Mouse (Mus musculus) neural tube, embryonic 13.5 days (tissue): ENCODE data around the gene Aacs. TPM values are rescaled to one million over a fixed set of nuclear protein-coding genes. Genes with fewer than 3 reads are reported as not detected.
A peak's percentile ranks its signal among the peaks of the same experiment; 100 is the strongest.
"Not testable (repeated sequence)": the region's sequence is repeated elsewhere in the genome, so short reads cannot be mapped to it uniquely, and the experiment has no call there.

Experiments
- ATAC-seq: fragments of 200-750 bp; cut with Nextera tagmentation; 2 replicates; pipeline ENCODE4 v1.8.0; 2017; ENCODE audit warnings: low read depth, mild to moderate bottlenecking, moderate TSS enrichment, moderate library complexity
- H3K27ac ChIP-seq: fragments of 300-500 bp; sonication (generic); replicated peaks from 2 replicates; pipeline ENCODE4 v1.5.1; 2015; ENCODE audit warnings: moderate library complexity, mild to moderate bottlenecking, inconsistent platforms
- H3K27me3 ChIP-seq: fragments of 300-500 bp; sonication (generic); 2 replicates; pipeline ENCODE4 v1.6.1; 2015; ENCODE audit warnings: mild to moderate bottlenecking, inconsistent platforms
- H3K36me3 ChIP-seq: fragments of 300-500 bp; sonication (generic); 2 replicates; pipeline ENCODE4 v1.6.1; 2015; ENCODE audit warnings: mild to moderate bottlenecking, inconsistent platforms
- H3K4me1 ChIP-seq: fragments of 300-500 bp; sonication (generic); replicated peaks from 2 replicates; pipeline ENCODE4 v1.6.1; 2015; ENCODE audit warnings: inconsistent platforms
- H3K4me2 ChIP-seq: fragments of 300-500 bp; sonication (generic); 2 replicates; pipeline ENCODE4 v1.6.1; 2015; ENCODE audit warnings: inconsistent platforms, mild to moderate bottlenecking, moderate library complexity
- H3K4me3 ChIP-seq: fragments of 300-500 bp; sonication (generic); 2 replicates; pipeline ENCODE4 v1.5.1; 2015; ENCODE audit warnings: mild to moderate bottlenecking, inconsistent platforms
- H3K9ac ChIP-seq: fragments of 300-500 bp; sonication (generic); 2 replicates; pipeline ENCODE4 v1.6.1; 2015; ENCODE audit warnings: moderate library complexity, mild to moderate bottlenecking, inconsistent platforms
- H3K9me3 ChIP-seq: fragments of 300-500 bp; sonication (generic); 2 replicates; pipeline ENCODE4 v1.6.1; 2016; ENCODE audit warnings: inconsistent platforms
- WGBS: fragments of 180-500 bp; shearing (Covaris S2); methylation state at CpG from one replicate; pipeline ENCODE4 v1.1.7; 2015; 5-methylcytosine and 5-hydroxymethylcytosine counted together
- polyA plus RNA-seq: library from polyadenylated mRNA; unstranded; fragments of >200 nt; fragmentation: Nextera tagmentation; extraction: Ambion mirVana; gene quantifications from 2 replicates; pipeline ENCODE4 v1.2.1, GENCODE M21; 2015

The Aacs gene
- 65.5 and 69.2 TPM in 2 replicates for polyA plus RNA-seq

GRCm38 (mm10) chr5:125475601-125476285 is at the start of gene Aacs:
Gene Aacs, plus strand, starts transcription at chr5:125475814.
- Histone ChIP-seq H3K9ac (peak within 1 kb of the TSS; percentile 84), H3K27ac (peak within 1 kb of the TSS; percentile 84), H3K27me3 (no peaks in the 10 kb centered on the region), H3K4me3 (peak within 1 kb of the TSS; percentile 82), H3K9me3 (no peaks in the 10 kb centered on the region), H3K4me1 (peaks cover 44% of the 10 kb centered on the region), H3K36me3 (0 out of 2 replicates have a peak, but pooled peaks cover 8% of the 10 kb centered on the region), H3K4me2 (peak within 1 kb of the TSS; percentile 90)
- ATAC-seq = peak; percentile 92
- under 1% methylated on average over 60 of the region's 60 CpGs for WGBS

DNA sequence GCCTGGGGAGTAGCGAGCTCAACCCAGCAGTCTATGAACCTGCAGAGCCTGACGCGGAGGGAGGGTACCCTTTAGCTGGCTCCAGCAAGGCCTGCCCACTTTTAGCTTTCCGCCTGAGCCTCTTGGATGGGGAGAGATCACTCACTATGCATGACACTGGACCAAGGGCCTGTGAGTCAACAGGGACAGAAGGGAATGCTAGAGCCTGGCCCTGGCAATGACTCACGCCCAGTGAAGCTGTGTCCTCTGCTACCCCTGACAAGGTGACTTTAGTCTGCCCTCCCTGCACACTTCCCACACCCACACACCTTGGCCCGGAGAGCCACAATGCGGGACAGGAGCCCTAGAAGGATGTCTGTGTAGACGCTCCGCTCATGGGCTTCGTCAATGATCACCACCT is 49.3 kb upstream of the Aacs start:
- H3K4me1 ChIP-seq = no peaks in the 10 kb centered on the region
- peaks cover 100% of the 10 kb centered on the region for H3K36me3 ChIP-seq
- no peak overlapping the region for H3K27ac ChIP-seq
- 96% methylated on average over 10 of the region's 10 CpGs for WGBS
- no peak overlapping the region for H3K9ac ChIP-seq
- H3K4me2 ChIP-seq = no peak overlapping the region
- no peaks in the 10 kb centered on the region for H3K9me3 ChIP-seq
- H3K4me3 ChIP-seq = no peak overlapping the region
- no peak for ATAC-seq
- no peaks in the 10 kb centered on the region for H3K27me3 ChIP-seq

- 88% methylated on average over 2 of the region's 2 CpGs for WGBS
- H3K4me3 ChIP-seq, H3K9me3 ChIP-seq, H3K27ac ChIP-seq, H3K27me3 ChIP-seq, ATAC-seq, H3K9ac ChIP-seq: not testable (repeated sequence)
- Histone ChIP-seq H3K4me2 (peak overlapping the region; percentile 87), H3K4me1 (peaks cover 12% of the 10 kb centered on the region), H3K36me3 (peaks cover 44% of the 10 kb centered on the region)
Observed at GRCm38 (mm10) chr5:125432324-125432723, 43.3 kb upstream of the Aacs start.

GRCm38 (mm10) chr5:125433793-125434337 is 41.7 kb upstream of the Aacs start, which contains the start of gene Dhx37:
Gene Dhx37, minus strand, starts transcription at chr5:125434121.
- H3K27ac ChIP-seq = peak within 1 kb of the TSS; percentile 70

DNA sequence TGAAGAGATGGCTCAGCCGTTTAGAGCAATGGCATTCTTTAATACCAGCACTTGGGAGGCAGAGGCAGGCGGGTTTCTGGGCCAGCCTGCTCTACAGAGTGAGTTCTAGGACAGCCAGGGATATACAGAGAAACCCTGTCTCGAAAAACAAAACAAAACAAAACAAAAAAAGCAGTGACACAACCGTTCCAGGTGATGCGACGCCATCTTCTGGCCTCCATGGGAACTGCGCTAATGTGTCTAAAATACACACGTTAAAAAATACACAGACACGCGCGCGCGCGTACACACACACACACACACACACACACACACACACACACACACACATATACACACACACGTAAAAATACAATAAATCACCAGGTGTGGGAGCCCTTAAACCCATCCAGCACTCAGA is 41.3 kb upstream of the Aacs start:
- peak overlapping the region; percentile 87 for H3K4me2 ChIP-seq
- not testable (repeated sequence) for H3K27ac ChIP-seq, H3K9me3 ChIP-seq, H3K9ac ChIP-seq, H3K27me3 ChIP-seq, ATAC-seq
- H3K4me3 ChIP-seq = peak overlapping the region; percentile 84
- WGBS = 53% methylated on average over 15 of the region's 15 CpGs
- H3K4me1 ChIP-seq = peaks cover 12% of the 10 kb centered on the region
- peaks cover 24% of the 10 kb centered on the region for H3K36me3 ChIP-seq

More at GRCm38 (mm10) chr5:125433793-125434337, 41.7 kb upstream of the Aacs start, which contains the start of gene Dhx37:
- WGBS = under 1% methylated on average over 46 of the region's 46 CpGs
- H3K4me2 ChIP-seq = peak within 1 kb of the TSS; percentile 87
- peaks cover 29% of the 10 kb centered on the region for H3K36me3 ChIP-seq
- H3K9ac ChIP-seq = peak within 1 kb of the TSS; percentile 89
- peaks cover 12% of the 10 kb centered on the region for H3K4me1 ChIP-seq
- H3K4me3 ChIP-seq = peak within 1 kb of the TSS; percentile 84
- no peaks in the 10 kb centered on the region for H3K27me3 ChIP-seq
- ATAC-seq = peak; percentile 96
- H3K9me3 ChIP-seq = no peaks in the 10 kb centered on the region; the same call in 1 of the 2 replicates

DNA sequence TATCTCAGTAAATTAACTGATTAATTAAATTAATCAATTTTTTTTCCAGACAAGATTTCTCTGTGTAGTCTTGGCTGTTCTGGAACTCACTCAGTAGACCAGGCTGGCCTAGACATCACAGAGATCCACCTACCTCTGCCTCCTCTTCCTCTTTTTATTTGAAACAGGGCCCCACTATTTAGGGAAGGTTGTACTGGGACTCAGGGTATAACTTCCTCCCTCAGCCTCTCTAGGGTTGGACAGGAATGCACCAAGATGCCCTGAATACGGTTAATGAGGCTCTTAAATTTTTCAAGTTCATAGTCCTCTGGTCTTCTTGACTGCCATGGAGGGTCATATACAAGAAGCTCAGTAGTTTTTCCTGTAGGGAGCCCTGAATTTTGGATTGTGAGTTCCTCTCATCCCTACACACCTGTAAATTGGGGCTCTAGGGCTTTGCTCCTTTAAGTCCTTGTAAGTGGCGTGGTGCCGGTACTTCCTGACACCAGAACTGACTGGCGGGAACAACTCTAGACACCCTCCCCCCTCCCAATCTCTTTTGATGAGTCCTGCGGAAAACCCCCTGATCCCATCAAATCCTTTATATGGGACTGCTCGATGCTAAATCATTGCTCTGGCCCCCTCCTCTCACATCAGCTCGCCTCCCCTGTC is 34.9 kb upstream of the Aacs start:
- Histone ChIP-seq H3K4me3 (peak overlapping the region; percentile 91), H3K9ac (peak overlapping the region; percentile 91), H3K4me2 (peak overlapping the region; percentile 80), H3K4me1 (peaks cover 20% of the 10 kb centered on the region), H3K9me3 (no peaks in the 10 kb centered on the region), H3K27me3 (no peaks in the 10 kb centered on the region), H3K36me3 (no peaks in the 10 kb centered on the region), H3K27ac (peak overlapping the region; percentile 86; the same call in 1 of the 2 replicates)
- ATAC-seq = peak; percentile 6
- WGBS = 4% methylated on average over 7 of the region's 7 CpGs

DNA sequence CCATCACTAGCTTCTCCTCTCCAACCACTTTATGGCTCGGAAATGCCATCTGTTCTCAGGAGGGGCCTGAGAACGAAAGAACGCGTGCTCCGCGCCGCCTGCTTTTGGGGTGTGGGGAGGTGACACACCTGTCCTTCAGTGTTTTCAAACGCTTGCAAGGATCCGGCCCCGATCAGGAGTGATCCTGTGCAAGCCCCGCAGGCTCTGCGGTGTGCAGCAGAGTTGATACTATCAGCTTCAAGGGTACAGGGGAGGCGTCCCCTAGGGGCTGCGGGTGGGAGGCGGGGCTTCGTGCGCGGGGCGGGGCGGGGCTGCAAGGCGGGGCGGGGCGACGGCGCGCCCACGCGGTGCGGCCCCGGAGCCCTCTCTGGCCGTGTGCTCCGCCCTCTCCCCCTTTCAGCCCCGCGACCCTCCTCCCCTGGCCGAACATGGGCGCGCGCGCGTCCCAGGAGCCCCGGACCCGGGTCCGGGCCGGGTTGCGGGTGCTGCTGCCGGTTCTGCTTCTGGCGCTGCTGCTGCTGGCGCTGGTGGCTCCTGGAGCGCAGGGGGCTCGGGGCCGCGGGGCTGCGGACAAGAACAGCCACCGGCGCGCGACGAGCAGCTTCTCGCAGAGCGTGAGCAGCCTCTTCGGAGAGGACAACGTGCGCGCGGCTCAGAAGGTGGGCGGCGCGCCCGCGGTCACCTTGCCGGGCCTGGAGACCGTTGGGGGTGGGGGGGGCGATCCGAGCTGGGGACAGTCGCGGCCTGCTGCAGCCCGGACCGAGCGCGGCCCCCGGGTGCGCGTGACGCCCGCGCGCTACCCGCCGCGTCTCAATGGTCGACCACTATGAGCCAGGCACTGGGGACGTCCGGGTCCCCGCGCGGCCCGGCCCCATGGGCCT is 34.1 kb upstream of the Aacs start, which contains the start of gene Bri3bp:
Gene Bri3bp (plus strand): TSS at position 335 of the 881 bp plus-strand sequence.
- Histone ChIP-seq H3K36me3 (no peaks in the 10 kb centered on the region), H3K4me3 (peak within 1 kb of the TSS; percentile 91), H3K27me3 (no peaks in the 10 kb centered on the region), H3K4me1 (peaks cover 26% of the 10 kb centered on the region), H3K9me3 (no peaks in the 10 kb centered on the region), H3K4me2 (peak within 1 kb of the TSS; percentile 80), H3K27ac (peak within 1 kb of the TSS; percentile 86), H3K9ac (peak within 1 kb of the TSS; percentile 91)
- WGBS = under 1% methylated on average over 86 of the region's 97 CpGs
- ATAC-seq = peak; percentile 93

DNA sequence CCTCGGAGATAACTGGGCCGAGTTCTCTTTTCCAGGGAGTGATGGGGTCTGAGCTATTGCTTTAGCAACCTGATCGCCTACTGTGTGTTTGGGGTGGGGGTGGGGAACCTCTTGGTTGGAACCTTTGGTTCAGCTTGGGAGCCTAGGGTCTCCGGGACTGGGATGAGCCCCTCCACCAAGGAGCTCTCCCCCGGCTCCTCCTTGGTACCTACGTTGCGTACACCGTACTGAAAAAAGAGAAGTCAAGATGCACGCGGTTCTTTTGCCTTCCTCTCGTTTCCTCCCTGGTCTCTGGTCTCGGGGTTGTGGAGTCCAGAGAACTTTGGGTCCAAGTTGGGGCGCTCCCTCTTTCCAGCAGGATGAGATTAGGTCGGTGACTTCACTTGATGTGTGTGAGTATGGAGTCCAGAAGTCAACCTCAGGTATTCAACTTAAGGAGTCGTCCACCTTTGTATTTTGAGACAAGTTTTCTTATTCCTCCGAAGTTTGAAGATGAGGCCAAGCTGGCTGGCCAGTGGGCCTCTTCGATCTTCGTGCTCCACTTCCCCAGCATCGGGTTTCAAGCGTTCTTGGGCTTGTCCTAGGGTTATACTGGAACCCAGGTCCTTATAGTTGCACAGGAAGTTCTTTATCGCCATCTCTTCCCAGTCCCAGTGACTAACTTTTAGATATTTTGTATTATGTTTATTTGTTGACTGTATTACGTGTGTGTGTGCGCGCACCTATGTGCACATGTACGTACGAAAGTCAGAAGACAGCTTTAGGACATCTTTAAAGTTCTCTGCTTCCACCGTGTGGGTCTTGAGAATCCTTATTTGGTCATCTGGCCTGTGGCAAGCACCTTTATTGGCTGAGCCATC is 33.2 kb upstream of the Aacs start:
- H3K27ac ChIP-seq = peak overlapping the region; percentile 86
- H3K27me3 ChIP-seq = no peaks in the 10 kb centered on the region
- peak overlapping the region; percentile 91 for H3K9ac ChIP-seq
- WGBS = 23% methylated on average over 27 of the region's 27 CpGs
- no peak; the same call in 1 of the 2 replicates for ATAC-seq
- H3K4me3 ChIP-seq = peak overlapping the region; percentile 91
- no peaks in the 10 kb centered on the region for H3K36me3 ChIP-seq
- peak overlapping the region; percentile 80 for H3K4me2 ChIP-seq
- peaks cover 26% of the 10 kb centered on the region for H3K4me1 ChIP-seq
- no peaks in the 10 kb centered on the region for H3K9me3 ChIP-seq

DNA sequence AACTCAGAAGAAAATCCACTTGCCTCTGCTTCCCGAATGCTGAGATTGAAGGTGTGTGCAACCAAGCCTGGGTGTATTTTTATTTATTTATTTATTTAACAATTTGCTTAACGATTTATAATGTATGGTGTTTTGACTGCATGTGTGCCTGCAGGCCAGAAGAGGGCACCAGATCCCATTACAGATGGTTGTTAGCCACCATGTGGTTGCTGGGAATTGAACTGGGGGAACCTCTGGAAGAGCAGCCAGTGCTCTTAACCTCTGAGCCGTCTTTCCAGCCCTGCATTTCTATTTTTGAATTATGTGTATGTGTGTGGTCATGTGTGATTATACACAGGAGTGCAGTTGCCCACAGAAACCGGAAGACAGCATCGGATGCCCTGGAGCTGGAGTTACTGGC is 32.3 kb upstream of the Aacs start:
- Histone ChIP-seq H3K27me3 (no peaks in the 10 kb centered on the region), H3K4me3 (no peak overlapping the region), H3K9ac (no peak overlapping the region), H3K9me3 (no peaks in the 10 kb centered on the region), H3K4me2 (no peak overlapping the region), H3K36me3 (no peaks in the 10 kb centered on the region), H3K4me1 (peaks cover 26% of the 10 kb centered on the region), H3K27ac (no peak overlapping the region)
- WGBS = 91% methylated on average over 5 of the region's 5 CpGs
- ATAC-seq = no peak

- H3K9ac ChIP-seq = no peak overlapping the region
- H3K36me3 ChIP-seq = no peaks in the 10 kb centered on the region
- no peak overlapping the region for H3K4me3 ChIP-seq
- no peaks in the 10 kb centered on the region for H3K9me3 ChIP-seq
- H3K27me3 ChIP-seq = no peaks in the 10 kb centered on the region
- H3K4me2 ChIP-seq = no peak overlapping the region
- ATAC-seq = no peak
- H3K27ac ChIP-seq = no peak overlapping the region
- H3K4me1 ChIP-seq = peaks cover 26% of the 10 kb centered on the region
- WGBS = 93% methylated on average over 3 of the region's 3 CpGs
Observed at GRCm38 (mm10) chr5:125443915-125444314, 31.7 kb upstream of the Aacs start.

DNA sequence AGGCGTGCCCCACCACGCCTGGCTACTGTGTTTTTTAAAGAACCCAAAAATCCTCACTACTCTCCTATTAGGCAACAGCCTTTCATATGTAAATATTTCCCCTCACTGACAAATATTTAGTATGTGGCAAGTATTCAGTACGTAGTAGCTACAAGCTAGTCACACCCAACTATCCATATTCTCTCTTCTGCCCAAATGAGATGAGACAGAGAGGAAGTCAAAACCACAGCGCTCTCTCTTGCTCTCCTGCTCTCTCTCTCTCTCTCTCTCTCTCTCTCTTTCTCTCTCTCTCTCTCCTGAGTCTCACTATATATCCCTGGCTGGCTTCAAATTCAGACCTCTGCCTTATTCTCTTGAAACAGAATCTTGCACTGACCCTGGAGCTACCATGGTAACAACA is 31.1 kb upstream of the Aacs start:
- Histone ChIP-seq H3K27me3 (no peaks in the 10 kb centered on the region), H3K4me3 (no peak overlapping the region), H3K4me1 (peaks cover 26% of the 10 kb centered on the region), H3K9ac (no peak overlapping the region), H3K27ac (no peak overlapping the region), H3K36me3 (no peaks in the 10 kb centered on the region), H3K9me3 (no peaks in the 10 kb centered on the region), H3K4me2 (no peak overlapping the region)
- ATAC-seq = no peak
- 88% methylated on average over 4 of the region's 4 CpGs for WGBS
